Mouse (Mus musculus) liver, postnatal 0 days (tissue): ENCODE measurements around the gene Zfp654. TPM values are rescaled to one million over a fixed set of nuclear protein-coding genes. Genes with fewer than 3 reads are reported as not detected.

Experiments
- ATAC-seq: fragments of 200-750 bp; cut with Nextera tagmentation; 2 replicates; pipeline ENCODE4 v1.8.0; 2017; ENCODE audit warnings: mild to moderate bottlenecking, moderate library complexity
- DNase-seq: peaks from one replicate; pipeline ENCODE4 v3.0.0-alpha.2; 2016
- H3K27ac ChIP-seq: fragments of 300-500 bp; sonication (generic); 2 replicates; pipeline ENCODE4 v1.5.1; 2014; ENCODE audit warnings: antibody characterized with exemption, moderate library complexity, mild to moderate bottlenecking, low read depth
- H3K27me3 ChIP-seq: fragments of 300-500 bp; sonication (generic); 2 replicates; pipeline ENCODE4 v1.6.1; 2014; ENCODE audit warnings: low read length, control low read depth, mixed read lengths; ENCODE audit not compliant: insufficient read depth
- H3K36me3 ChIP-seq: fragments of 300-500 bp; sonication (generic); replicated peaks from 2 replicates; pipeline ENCODE4 v1.6.1; 2014; ENCODE audit warnings: mild to moderate bottlenecking, control low read depth, low read length, moderate library complexity, mixed read lengths; ENCODE audit not compliant: insufficient read depth
- H3K4me1 ChIP-seq: fragments of 300-500 bp; sonication (generic); 2 replicates; pipeline ENCODE4 v1.6.1; 2014; ENCODE audit warnings: antibody characterized with exemption, mild to moderate bottlenecking, control low read depth; ENCODE audit not compliant: insufficient read depth
- H3K4me2 ChIP-seq: fragments of 300-500 bp; sonication (generic); 2 replicates; pipeline ENCODE4 v1.6.1; 2014; ENCODE audit warnings: low read depth, mild to moderate bottlenecking, low read length, moderate library complexity, mixed read lengths
- H3K4me3 ChIP-seq: fragments of 300-500 bp; sonication (generic); 2 replicates; pipeline ENCODE4 v1.5.1; 2014; ENCODE audit warnings: low read depth, low read length
- H3K9ac ChIP-seq: fragments of 300-500 bp; sonication (generic); replicated peaks from 2 replicates; pipeline ENCODE4 v1.6.1; 2014; ENCODE audit warnings: mild to moderate bottlenecking, moderate library complexity
- H3K9me3 ChIP-seq: fragments of 300-500 bp; sonication (generic); 2 replicates; pipeline ENCODE4 v1.6.1; 2016; ENCODE audit warnings: mild to moderate bottlenecking, control low read depth, low read length, mixed read lengths
- CTCF ChIP-seq: sonication (generic); IDR thresholded peaks from 2 replicates; pipeline ENCODE4 v1.5.1; 2016; ENCODE audit warnings: antibody characterized with exemption, low read depth
- EP300 ChIP-seq: IDR thresholded peaks from 2 replicates; pipeline ENCODE4 v1.6.1; 2016; ENCODE audit warnings: antibody characterized with exemption, low read depth, mild to moderate bottlenecking
- WGBS: fragments of 180-500 bp; shearing (Covaris S2); extraction: QIAGEN DNeasy Blood & Tissue Kit; methylation state at CpG from one replicate; pipeline ENCODE4 v1.1.7; 2014; ENCODE audit not compliant: insufficient replicate concordance; 5-methylcytosine and 5-hydroxymethylcytosine counted together
- polyA plus RNA-seq: library from polyadenylated mRNA; unstranded; fragments of >200 nt; fragmentation: Nextera tagmentation; extraction: Ambion mirVana; gene quantifications from 2 replicates; pipeline ENCODE4 v1.2.1, GENCODE M21; 2015

Zfp654 gene
- 2.1 TPM in 2 replicates for polyA plus RNA-seq

DNA sequence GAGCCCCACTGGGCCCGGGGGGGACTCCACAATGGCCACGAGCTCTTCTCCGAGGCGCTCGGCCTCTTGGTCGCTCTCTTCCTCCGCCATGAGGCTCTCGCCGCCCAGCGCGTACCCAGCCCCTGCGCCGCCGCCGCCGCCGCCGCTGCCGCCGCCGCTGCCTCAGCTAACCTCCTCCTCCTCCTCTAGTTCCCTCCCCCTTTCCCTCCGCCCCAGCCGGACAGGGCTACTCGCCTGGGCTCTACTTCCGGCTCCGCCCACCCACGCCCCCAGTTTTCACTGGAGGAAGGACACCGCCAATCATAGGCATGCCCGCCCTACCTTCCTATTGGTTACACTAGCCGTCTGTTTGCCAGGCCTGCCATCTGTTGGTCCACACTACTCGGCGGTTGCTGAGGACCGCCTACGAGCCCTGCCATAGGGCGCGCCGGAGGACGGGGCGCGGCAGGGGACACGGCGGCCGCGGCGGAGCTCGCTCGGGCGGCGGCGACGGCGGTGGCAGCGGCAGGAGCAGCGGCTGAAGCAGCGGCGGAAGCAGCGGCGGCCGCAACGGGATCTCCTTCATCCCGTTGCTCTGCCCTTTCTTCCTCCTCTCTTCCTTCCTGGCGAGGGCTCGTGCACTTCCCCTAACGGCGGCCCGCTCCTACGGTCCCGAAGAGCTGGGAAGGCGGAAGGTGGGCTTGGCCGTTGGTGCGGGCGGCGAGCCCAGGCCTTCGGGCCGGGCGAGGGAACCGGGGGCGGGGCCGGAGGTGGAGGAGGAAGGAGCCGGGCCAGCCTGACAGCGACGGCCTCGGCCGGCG, at the start of gene Zfp654, which contains the start of gene Cggbp1:
TSS of gene Zfp654 (minus strand) at position 90 of the 800 bp plus-strand sequence.
TSS of gene Cggbp1 (plus strand) at position 434 of the 800 bp plus-strand sequence.
- Histone ChIP-seq H3K4me1 (peaks cover 13% of the 10 kb centered on the region; the same call in 1 of the 2 replicates), H3K4me3 (peak within 1 kb of the TSS; percentile 95), H3K9ac (peak within 1 kb of the TSS; percentile 94), H3K27me3 (no peaks in the 10 kb centered on the region), H3K36me3 (peaks cover 24% of the 10 kb centered on the region), H3K27ac (peak within 1 kb of the TSS; percentile 100), H3K4me2 (peak within 1 kb of the TSS; percentile 92), H3K9me3 (no peaks in the 10 kb centered on the region)
- DNase-seq = peak; percentile 100
- peak; percentile 98 for ATAC-seq
- WGBS = under 1% methylated on average over 43 of the region's 85 CpGs
- peak; percentile 35; the same call in 1 of the 2 replicates for TF ChIP-seq EP300
- TF ChIP-seq CTCF = no peak

DNA sequence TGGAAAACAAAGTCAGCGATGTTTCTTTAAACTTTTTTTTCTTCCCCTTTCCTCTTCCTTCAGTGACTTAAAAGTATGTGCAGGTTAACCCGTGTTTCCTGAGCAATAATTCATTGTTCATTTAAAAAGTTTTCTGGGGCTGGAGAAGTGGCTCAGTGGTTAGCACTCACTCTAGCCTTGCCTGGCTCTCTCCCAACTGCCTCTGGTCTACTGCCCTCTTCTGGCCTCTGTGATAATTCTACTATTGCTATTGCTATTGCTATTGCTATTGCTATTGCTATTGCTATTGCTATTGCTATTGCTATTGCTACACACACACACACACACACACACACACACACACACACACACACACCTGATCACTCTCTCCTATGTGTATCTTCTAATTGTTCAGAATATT, 47.6 kb upstream of the Zfp654 start:
- TF ChIP-seq EP300 = no peak
- peak; percentile 64 for TF ChIP-seq CTCF
- ATAC-seq (no peak), DNase-seq (peak; percentile 22)
- no peak overlapping the region for H3K9ac ChIP-seq
- H3K4me1 ChIP-seq = no peaks in the 10 kb centered on the region
- no peaks in the 10 kb centered on the region for H3K36me3 ChIP-seq
- H3K4me2 ChIP-seq = no peak overlapping the region
- no peak overlapping the region for H3K27ac ChIP-seq
- 42% methylated on average over 2 of the region's 2 CpGs for WGBS
- H3K4me3 ChIP-seq = no peak overlapping the region
- no peaks in the 10 kb centered on the region for H3K27me3 ChIP-seq
- H3K9me3 ChIP-seq = no peaks in the 10 kb centered on the region

DNA sequence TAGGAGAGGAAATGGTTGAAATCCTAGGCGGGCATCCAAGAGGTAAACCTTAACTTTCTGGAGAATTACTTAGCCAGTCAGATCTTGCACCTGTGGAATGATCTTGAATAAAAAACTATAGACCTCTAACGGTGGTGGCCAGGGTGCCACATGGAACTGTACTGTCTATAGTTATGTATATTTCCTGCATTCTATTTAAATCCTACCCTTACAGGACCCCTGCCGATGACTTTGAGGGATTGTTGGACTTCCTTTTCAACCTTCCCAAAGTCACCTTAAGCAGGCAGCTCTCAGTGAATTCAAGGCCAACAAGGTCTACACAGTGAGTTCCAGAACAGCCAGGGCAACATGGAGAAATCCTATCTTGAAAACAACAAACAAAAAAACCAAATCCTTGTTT, 38.0 kb upstream of the Zfp654 start:
- Histone ChIP-seq H3K4me1 (no peaks in the 10 kb centered on the region), H3K4me3 (no peak overlapping the region), H3K27me3 (no peaks in the 10 kb centered on the region), H3K36me3 (no peaks in the 10 kb centered on the region), H3K9ac (no peak overlapping the region), H3K4me2 (no peak overlapping the region), H3K9me3 (no peaks in the 10 kb centered on the region; the same call in 1 of the 2 replicates), H3K27ac (no peak overlapping the region)
- no peak for ATAC-seq
- no peak for TF ChIP-seq CTCF
- no peak for TF ChIP-seq EP300
- DNase-seq = no peak
- 87% methylated on average over 3 of the region's 3 CpGs for WGBS

DNA sequence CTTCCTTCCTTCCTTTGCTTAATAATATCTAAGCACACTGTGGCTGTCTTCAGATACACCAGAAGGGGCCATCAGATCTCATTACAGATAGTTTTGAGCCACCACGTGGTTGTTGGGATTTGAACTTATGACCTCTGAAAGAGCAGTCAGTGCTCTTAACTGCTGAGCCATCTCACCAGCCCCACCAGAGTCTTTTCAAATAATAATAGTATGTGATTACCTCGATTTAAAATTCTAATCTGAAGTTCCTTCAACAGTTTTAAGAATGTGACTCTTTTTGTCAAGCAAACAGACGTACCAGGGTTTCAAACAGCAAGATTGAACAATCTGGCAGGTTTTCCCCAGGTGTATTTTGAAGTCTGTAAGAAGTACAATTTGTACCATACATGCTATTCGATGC, 34.1 kb upstream of the Zfp654 start:
- Histone ChIP-seq H3K4me2 (no peak overlapping the region), H3K27me3 (no peaks in the 10 kb centered on the region), H3K4me1 (peaks cover 8% of the 10 kb centered on the region; the same call in 1 of the 2 replicates), H3K4me3 (no peak overlapping the region), H3K27ac (no peak overlapping the region), H3K36me3 (no peaks in the 10 kb centered on the region), H3K9me3 (no peaks in the 10 kb centered on the region; the same call in 1 of the 2 replicates), H3K9ac (no peak overlapping the region)
- WGBS = 47% methylated on average over 4 of the region's 4 CpGs
- no peak for DNase-seq
- ATAC-seq = no peak
- TF ChIP-seq EP300 = no peak
- TF ChIP-seq CTCF = no peak

DNA sequence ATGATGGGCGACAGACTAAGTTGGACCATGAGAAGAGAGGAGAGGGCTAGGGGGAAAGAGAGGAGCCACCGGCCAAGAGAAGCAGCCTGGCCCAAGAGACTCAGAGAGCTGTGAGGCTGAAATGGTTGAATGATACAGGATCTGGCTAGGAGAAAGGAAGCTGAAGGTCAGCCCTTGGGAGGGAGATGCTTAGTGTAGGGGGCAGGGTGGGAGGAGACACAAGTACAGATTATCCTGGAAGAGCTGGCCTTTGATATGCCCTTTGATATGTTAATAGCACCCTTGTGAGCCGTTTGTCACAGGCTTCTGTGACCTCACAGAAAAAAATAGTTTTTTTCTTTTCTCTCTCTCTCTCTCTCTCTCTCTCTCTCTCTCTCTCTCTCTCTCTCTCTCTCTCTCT, 33.7 kb upstream of the Zfp654 start:
- TF ChIP-seq CTCF (no peak), EP300 (no peak)
- DNase-seq = no peak
- Histone ChIP-seq H3K9me3 (no peaks in the 10 kb centered on the region; the same call in 1 of the 2 replicates), H3K4me1 (peaks cover 8% of the 10 kb centered on the region; the same call in 1 of the 2 replicates), H3K4me2 (no peak overlapping the region), H3K27me3 (no peaks in the 10 kb centered on the region), H3K27ac (no peak overlapping the region), H3K4me3 (no peak overlapping the region), H3K9ac (no peak overlapping the region), H3K36me3 (no peaks in the 10 kb centered on the region)
- 53% methylated on average over 3 of the region's 3 CpGs for WGBS
- ATAC-seq = no peak

DNA sequence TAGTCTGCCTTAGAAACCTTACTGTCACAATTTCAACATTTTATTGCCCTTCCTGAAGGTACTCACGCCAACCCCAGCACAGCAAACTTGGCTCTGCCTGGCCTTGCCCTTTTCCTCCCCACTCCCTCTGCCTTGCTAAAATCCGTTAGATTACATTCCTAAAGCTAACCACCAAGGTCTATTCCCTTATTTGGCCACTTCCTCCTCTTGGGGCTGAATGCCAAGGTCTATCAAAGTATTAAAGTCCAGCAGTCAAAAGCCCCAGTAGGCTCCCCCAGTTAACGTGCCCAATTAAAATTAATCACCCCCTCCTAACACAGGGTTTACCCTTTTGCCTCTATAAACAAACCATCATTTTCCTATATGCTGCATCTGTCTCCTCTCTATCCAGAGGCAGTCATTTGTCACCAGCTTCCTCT, 33.0 kb upstream of the Zfp654 start:
- TF ChIP-seq EP300 = no peak
- TF ChIP-seq CTCF = no peak
- H3K9me3 ChIP-seq = no peaks in the 10 kb centered on the region; the same call in 1 of the 2 replicates
- no peak overlapping the region for H3K4me2 ChIP-seq
- no peak for ATAC-seq
- H3K4me3 ChIP-seq = no peak overlapping the region
- no peak overlapping the region for H3K9ac ChIP-seq
- 11% methylated on average over 3 of the region's 3 CpGs for WGBS
- DNase-seq = no peak
- H3K36me3 ChIP-seq = no peaks in the 10 kb centered on the region
- no peak overlapping the region for H3K27ac ChIP-seq
- H3K27me3 ChIP-seq = no peaks in the 10 kb centered on the region
- H3K4me1 ChIP-seq = peaks cover 8% of the 10 kb centered on the region; the same call in 1 of the 2 replicates
